Mouse (Mus musculus): ENCODE data around the gene Abat. TPM values are rescaled to one million over a fixed set of nuclear protein-coding genes. Genes with fewer than 3 reads are reported as not detected.

The Abat gene
- polyA plus RNA-seq, 1 experiment from 2014 or later = 41.6 TPM

DNA sequence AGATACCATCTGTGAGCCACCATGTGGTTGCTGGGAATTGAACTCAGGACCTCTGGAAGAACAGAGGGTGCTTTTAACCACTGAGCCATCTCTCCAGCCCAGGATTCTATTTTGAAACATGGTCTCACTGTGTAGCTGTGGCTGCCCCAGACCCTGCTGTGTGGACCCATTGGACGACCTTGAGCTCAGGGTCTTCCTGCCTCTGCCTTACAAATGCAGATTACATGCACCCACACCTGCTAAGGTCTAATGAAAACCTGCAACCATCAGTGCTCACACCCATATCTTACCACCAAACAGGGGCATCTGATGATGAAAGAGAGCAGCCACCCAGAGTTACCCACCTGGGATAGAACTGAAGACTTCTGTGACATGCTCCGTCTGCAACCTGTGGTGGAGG, 143.0 kb downstream of the Abat start:
- H3K4me3 ChIP-seq (ENCODE audit: low read depth, low read length) = no peak overlapping the region
- WGBS = 83% methylated on average over 2 of the region's 2 CpGs
- no peak overlapping the region for H3K4me2 ChIP-seq (ENCODE audit: low read length)
- ATAC-seq (replicated peaks; ENCODE audit: low FRiP score, low TSS enrichment, low read depth) (no peak), DNase-seq (ENCODE audit: low spot score) (no peak)
- no peaks in the 10 kb centered on the region for H3K27me3 ChIP-seq (replicated peaks; ENCODE audit: control insufficient read depth, insufficient read depth, low read length)
- no peak overlapping the region for H3K27ac ChIP-seq (ENCODE audit: low read depth)
- no peaks in the 10 kb centered on the region for H3K9me3 ChIP-seq (ENCODE audit: control insufficient read depth, low read length)
- H3K9ac ChIP-seq (ENCODE audit: low read length) = no peak overlapping the region
- no peaks in the 10 kb centered on the region for H3K4me1 ChIP-seq (replicated peaks; ENCODE audit: control insufficient read depth, insufficient read depth, low read length)
- peaks cover 68% of the 10 kb centered on the region for H3K36me3 ChIP-seq (ENCODE audit: control insufficient read depth, insufficient read depth, low read length)

DNA sequence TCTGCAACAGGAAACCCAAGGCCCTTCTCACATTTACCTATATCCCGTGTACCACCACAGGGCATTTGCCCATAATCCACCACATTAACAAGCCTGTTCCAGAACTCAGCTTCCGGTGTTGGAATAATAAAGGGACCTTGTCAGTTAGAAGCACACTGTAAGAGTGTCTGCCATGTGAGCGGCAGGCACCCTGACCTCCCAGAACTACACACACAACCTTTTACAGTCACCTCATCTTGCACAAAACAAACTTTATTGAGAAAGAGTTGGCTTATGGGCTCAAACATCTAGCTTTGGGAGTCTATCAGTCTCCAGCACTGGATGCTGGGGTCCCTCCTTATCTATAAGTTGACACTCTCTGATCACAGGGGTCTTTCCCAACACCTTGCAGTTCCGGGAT, 145.1 kb downstream of the Abat start:
- ATAC-seq (replicated peaks; ENCODE audit: low FRiP score, low TSS enrichment, low read depth) = no peak
- Histone ChIP-seq H3K4me2 (ENCODE audit: low read length) (no peak overlapping the region), H3K4me1 (replicated peaks; ENCODE audit: control insufficient read depth, insufficient read depth, low read length) (no peaks in the 10 kb centered on the region), H3K9ac (ENCODE audit: low read length) (no peak overlapping the region), H3K36me3 (ENCODE audit: control insufficient read depth, insufficient read depth, low read length) (peaks cover 73% of the 10 kb centered on the region), H3K4me3 (ENCODE audit: low read depth, low read length) (no peak overlapping the region), H3K27me3 (replicated peaks; ENCODE audit: control insufficient read depth, insufficient read depth, low read length) (no peaks in the 10 kb centered on the region), H3K27ac (ENCODE audit: low read depth) (no peak overlapping the region), H3K9me3 (ENCODE audit: control insufficient read depth, low read length) (no peaks in the 10 kb centered on the region)
- 86% methylated on average over 4 of the region's 4 CpGs for WGBS
- DNase-seq (ENCODE audit: low spot score) = no peak

DNA sequence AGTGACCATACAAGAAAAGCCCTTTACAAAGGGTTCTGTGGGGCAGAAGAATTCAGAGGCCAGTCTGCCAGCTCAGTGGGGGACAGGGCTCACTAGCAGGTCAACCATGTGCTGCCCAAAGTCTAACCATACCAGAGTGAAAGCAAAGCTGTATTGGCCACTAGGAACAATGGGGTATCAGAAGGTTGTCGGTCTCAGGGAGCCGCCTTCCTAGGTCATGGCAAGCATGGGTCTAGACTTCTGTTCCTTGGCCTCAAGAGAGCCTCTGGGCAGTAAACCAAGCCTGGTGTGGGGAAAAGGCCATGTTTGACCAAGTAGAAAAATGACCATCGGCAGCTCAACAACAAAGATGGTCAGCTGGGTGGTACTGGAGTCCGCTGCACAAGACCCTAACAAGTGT, 145.5 kb downstream of the Abat start:
- Histone ChIP-seq H3K9ac (ENCODE audit: low read length) (no peak overlapping the region), H3K4me3 (ENCODE audit: low read depth, low read length) (no peak overlapping the region), H3K4me1 (replicated peaks; ENCODE audit: control insufficient read depth, insufficient read depth, low read length) (no peaks in the 10 kb centered on the region), H3K27ac (ENCODE audit: low read depth) (no peak overlapping the region), H3K4me2 (ENCODE audit: low read length) (no peak overlapping the region), H3K27me3 (replicated peaks; ENCODE audit: control insufficient read depth, insufficient read depth, low read length) (no peaks in the 10 kb centered on the region), H3K36me3 (ENCODE audit: control insufficient read depth, insufficient read depth, low read length) (peaks cover 76% of the 10 kb centered on the region), H3K9me3 (ENCODE audit: control insufficient read depth, low read length) (no peaks in the 10 kb centered on the region)
- ATAC-seq (replicated peaks; ENCODE audit: low FRiP score, low TSS enrichment, low read depth) = no peak
- WGBS = 91% methylated on average over 4 of the region's 4 CpGs
- no peak for DNase-seq (ENCODE audit: low spot score)

DNA sequence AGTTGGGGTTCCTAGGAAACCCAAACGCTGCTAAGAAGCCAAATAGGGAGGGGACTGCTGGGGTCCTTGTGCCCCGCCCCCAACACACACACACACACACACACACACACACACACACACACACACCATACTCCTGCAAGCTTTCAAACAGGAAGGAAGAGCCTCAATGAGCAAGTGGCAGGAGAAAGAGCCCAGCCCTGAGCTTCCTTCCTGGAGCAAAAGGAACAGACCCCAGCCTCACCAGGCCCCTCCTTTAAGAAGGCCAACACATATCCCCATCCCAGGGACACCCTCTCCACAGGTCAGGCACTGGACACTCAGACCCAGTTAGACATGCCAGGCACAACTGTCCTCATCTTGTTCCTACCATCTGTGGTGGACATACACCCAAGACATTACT, 149.8 kb downstream of the Abat start:
- Histone ChIP-seq H3K4me1 (replicated peaks; ENCODE audit: control insufficient read depth, insufficient read depth, low read length) (peaks cover 8% of the 10 kb centered on the region), H3K27ac (ENCODE audit: low read depth) (no peak overlapping the region), H3K36me3 (ENCODE audit: control insufficient read depth, insufficient read depth, low read length) (peaks cover 48% of the 10 kb centered on the region), H3K4me2 (ENCODE audit: low read length) (no peak overlapping the region), H3K9me3 (ENCODE audit: control insufficient read depth, low read length) (no peaks in the 10 kb centered on the region), H3K4me3 (ENCODE audit: low read depth, low read length) (no peak overlapping the region), H3K9ac (ENCODE audit: low read length) (no peak overlapping the region), H3K27me3 (replicated peaks; ENCODE audit: control insufficient read depth, insufficient read depth, low read length) (no peaks in the 10 kb centered on the region)
- DNase-seq (ENCODE audit: low spot score) = no peak
- WGBS = 61% methylated on average over 2 of the region's 2 CpGs
- ATAC-seq (replicated peaks; ENCODE audit: low FRiP score, low TSS enrichment, low read depth) = no peak

DNA sequence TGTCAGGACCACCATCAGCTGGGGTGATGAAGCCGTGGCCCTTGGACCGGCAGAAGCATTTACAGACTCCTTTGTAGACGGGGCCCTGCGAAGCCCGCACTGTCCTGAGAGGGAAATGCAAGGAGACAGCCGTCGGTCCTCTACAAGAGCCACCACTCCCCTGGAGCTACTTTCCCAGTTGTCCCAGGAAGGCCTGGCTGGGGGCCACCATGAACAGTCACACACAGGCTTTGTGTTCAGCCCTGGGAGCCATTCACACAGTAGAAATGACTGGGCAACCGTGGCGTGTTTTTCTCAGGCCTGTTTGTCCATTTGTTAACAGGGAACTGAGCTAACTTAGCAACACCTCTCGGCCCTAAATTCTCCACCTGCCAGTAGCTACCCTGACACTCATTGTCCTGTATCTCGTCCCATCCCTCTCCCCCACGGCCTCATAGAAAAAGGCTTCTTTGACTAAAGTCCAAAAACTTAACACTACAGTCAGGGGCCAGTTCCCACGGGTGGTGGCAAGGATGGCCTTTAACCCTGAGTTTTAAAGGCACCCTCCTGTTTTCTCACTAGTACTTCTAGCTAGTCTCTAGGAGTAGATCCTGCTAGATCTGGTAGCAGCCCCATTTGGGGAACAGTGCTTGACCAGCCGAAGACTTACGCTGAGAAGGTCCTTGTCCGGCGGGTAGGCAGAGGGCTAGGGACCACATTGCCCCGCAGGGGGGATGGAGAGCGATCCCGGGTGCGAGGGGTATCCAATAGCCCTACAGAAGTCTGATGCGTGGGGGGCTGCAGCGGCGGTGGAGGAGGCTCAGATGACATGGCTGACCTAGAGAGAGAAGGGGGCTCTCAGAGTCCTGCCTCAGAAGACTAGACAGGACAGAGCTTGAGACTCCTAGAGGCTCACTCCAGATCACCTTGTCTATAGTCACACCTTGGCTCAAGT, 150.6 kb downstream of the Abat start:
- WGBS = 86% methylated on average over 24 of the region's 24 CpGs
- H3K4me1 ChIP-seq (replicated peaks; ENCODE audit: control insufficient read depth, insufficient read depth, low read length) = peaks cover 11% of the 10 kb centered on the region
- H3K4me3 ChIP-seq (ENCODE audit: low read depth, low read length) = no peak overlapping the region
- H3K36me3 ChIP-seq (ENCODE audit: control insufficient read depth, insufficient read depth, low read length) = peaks cover 42% of the 10 kb centered on the region
- H3K27ac ChIP-seq (ENCODE audit: low read depth) = no peak overlapping the region
- no peak overlapping the region for H3K4me2 ChIP-seq (ENCODE audit: low read length)
- H3K9ac ChIP-seq (ENCODE audit: low read length) = no peak overlapping the region
- no peaks in the 10 kb centered on the region for H3K27me3 ChIP-seq (replicated peaks; ENCODE audit: control insufficient read depth, insufficient read depth, low read length)
- DNase-seq (ENCODE audit: low spot score) (no peak), ATAC-seq (replicated peaks; ENCODE audit: low FRiP score, low TSS enrichment, low read depth) (no peak)
- H3K9me3 ChIP-seq (ENCODE audit: control insufficient read depth, low read length) = no peaks in the 10 kb centered on the region

DNA sequence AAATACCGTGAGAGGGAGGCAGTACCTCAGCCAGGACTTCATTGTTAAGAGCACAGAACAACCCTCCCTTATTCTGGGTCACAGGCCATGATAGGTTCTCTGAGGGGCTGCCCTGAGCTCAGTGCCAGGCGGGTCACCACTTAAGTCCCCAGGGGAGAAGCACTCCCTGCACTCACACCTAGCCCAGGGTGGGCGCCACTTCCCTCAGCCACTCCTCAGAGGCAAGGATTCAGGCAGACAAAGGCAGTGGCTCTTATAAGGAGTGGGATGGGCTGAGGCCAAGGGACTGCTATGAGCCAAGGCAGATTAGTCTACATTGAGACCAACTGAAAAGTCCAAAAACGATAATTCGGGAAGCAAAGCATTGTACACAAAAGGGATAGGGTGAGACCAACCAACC, 152.1 kb downstream of the Abat start:
- ATAC-seq (replicated peaks; ENCODE audit: low FRiP score, low TSS enrichment, low read depth) = no peak
- Histone ChIP-seq H3K36me3 (ENCODE audit: control insufficient read depth, insufficient read depth, low read length) (peaks cover 35% of the 10 kb centered on the region), H3K27me3 (replicated peaks; ENCODE audit: control insufficient read depth, insufficient read depth, low read length) (no peaks in the 10 kb centered on the region), H3K4me3 (ENCODE audit: low read depth, low read length) (no peak overlapping the region), H3K9ac (ENCODE audit: low read length) (no peak overlapping the region), H3K9me3 (ENCODE audit: control insufficient read depth, low read length) (no peaks in the 10 kb centered on the region), H3K4me1 (replicated peaks; ENCODE audit: control insufficient read depth, insufficient read depth, low read length) (peaks cover 23% of the 10 kb centered on the region), H3K4me2 (ENCODE audit: low read length) (no peak overlapping the region), H3K27ac (ENCODE audit: low read depth) (no peak overlapping the region)
- DNase-seq (ENCODE audit: low spot score) = no peak
- 81% methylated on average over 5 of the region's 5 CpGs for WGBS

DNA sequence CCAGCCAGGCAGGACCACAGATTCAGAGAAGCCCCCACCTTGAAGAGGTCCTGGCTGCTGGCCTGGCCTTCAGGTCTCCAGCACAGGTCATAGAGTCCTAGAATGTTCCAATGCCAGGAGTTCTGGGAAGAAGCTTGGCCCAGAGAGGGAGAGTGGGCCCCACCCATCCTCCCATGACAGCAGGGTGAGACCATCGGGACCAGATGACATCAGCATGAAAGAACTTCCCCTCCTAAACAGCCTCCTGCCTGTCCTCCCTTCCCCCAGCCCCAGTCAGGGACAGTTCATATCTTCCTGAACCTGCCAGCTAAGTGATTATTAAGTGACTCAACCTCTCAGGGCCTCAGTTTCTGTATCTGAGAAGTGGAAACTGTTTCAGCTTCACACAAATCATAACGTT, 153.2 kb downstream of the Abat start:
- H3K4me2 ChIP-seq (ENCODE audit: low read length) = no peak overlapping the region
- 48% methylated on average over 2 of the region's 2 CpGs for WGBS
- no peaks in the 10 kb centered on the region for H3K9me3 ChIP-seq (ENCODE audit: control insufficient read depth, low read length)
- no peak overlapping the region for H3K27ac ChIP-seq (ENCODE audit: low read depth)
- H3K36me3 ChIP-seq (ENCODE audit: control insufficient read depth, insufficient read depth, low read length) = peaks cover 28% of the 10 kb centered on the region
- peaks cover 28% of the 10 kb centered on the region for H3K4me1 ChIP-seq (replicated peaks; ENCODE audit: control insufficient read depth, insufficient read depth, low read length)
- DNase-seq (ENCODE audit: low spot score) (no peak), ATAC-seq (replicated peaks; ENCODE audit: low FRiP score, low TSS enrichment, low read depth) (no peak)
- H3K9ac ChIP-seq (ENCODE audit: low read length) = no peak overlapping the region
- H3K27me3 ChIP-seq (replicated peaks; ENCODE audit: control insufficient read depth, insufficient read depth, low read length) = no peaks in the 10 kb centered on the region
- H3K4me3 ChIP-seq (ENCODE audit: low read depth, low read length) = no peak overlapping the region

DNA sequence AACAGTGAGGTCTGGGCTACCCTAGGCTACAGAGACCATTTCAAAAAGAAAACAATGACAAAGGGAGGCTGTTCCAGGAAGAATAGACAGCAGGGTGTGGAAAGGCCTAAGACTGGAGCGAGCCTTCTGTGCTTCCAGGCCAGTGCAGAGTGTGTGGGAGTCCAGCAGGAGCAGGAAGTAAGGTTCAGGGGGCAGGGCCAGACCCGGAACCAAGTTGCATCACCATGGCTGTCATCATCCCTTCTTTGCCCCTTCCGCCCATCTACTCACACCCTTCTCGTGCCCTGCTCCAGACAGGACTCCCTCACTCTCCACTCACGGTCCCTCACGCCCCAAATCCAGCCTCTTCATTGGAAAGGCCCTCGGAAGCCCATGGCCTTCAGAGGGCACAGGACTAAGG, 154.0 kb downstream of the Abat start:
- WGBS = 78% methylated on average over 7 of the region's 7 CpGs
- no peak overlapping the region for H3K4me3 ChIP-seq (ENCODE audit: low read depth, low read length)
- H3K27ac ChIP-seq (ENCODE audit: low read depth) = no peak overlapping the region
- ATAC-seq (replicated peaks; ENCODE audit: low FRiP score, low TSS enrichment, low read depth) (no peak), DNase-seq (ENCODE audit: low spot score) (no peak)
- no peak overlapping the region for H3K4me2 ChIP-seq (ENCODE audit: low read length)
- no peak overlapping the region for H3K9ac ChIP-seq (ENCODE audit: low read length)
- no peaks in the 10 kb centered on the region for H3K9me3 ChIP-seq (ENCODE audit: control insufficient read depth, low read length)
- peaks cover 20% of the 10 kb centered on the region for H3K36me3 ChIP-seq (ENCODE audit: control insufficient read depth, insufficient read depth, low read length)
- H3K27me3 ChIP-seq (replicated peaks; ENCODE audit: control insufficient read depth, insufficient read depth, low read length) = no peaks in the 10 kb centered on the region
- H3K4me1 ChIP-seq (replicated peaks; ENCODE audit: control insufficient read depth, insufficient read depth, low read length) = peaks cover 28% of the 10 kb centered on the region

DNA sequence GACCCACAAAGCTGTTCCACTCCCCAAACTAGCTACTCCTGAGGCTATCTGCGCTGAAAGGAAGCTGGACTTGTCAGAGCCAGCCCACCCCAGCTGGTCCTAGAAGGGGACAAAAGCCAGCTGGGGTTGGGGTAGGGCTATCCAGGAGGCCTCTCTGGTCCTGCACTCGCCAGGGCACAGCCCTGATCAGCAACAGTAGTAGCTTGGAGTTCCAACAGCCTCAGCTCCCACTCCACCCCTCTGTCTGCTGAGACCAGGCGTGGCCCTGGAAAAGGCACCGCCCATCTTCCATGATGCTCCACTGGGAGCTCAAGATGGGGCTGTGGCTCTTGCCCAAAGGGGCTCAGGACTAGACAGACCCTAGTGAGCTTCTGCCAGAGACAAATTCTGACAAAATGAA, 154.6 kb downstream of the Abat start:
- ATAC-seq (replicated peaks; ENCODE audit: low FRiP score, low TSS enrichment, low read depth) (no peak), DNase-seq (ENCODE audit: low spot score) (no peak)
- peaks cover 15% of the 10 kb centered on the region for H3K36me3 ChIP-seq (ENCODE audit: control insufficient read depth, insufficient read depth, low read length)
- peaks cover 28% of the 10 kb centered on the region for H3K4me1 ChIP-seq (replicated peaks; ENCODE audit: control insufficient read depth, insufficient read depth, low read length)
- no peak overlapping the region for H3K4me2 ChIP-seq (ENCODE audit: low read length)
- no peak overlapping the region for H3K27ac ChIP-seq (ENCODE audit: low read depth)
- no peaks in the 10 kb centered on the region for H3K9me3 ChIP-seq (ENCODE audit: control insufficient read depth, low read length)
- whole genome bisulfite sequencing = 71% methylated on average over 4 of the region's 4 CpGs
- H3K4me3 ChIP-seq (ENCODE audit: low read depth, low read length) = no peak overlapping the region
- H3K9ac ChIP-seq (ENCODE audit: low read length) = no peak overlapping the region
- no peaks in the 10 kb centered on the region for H3K27me3 ChIP-seq (replicated peaks; ENCODE audit: control insufficient read depth, insufficient read depth, low read length)

Measured in intestine, embryonic 14.5 days (tissue).